Mouse (Mus musculus) limb, embryonic 14.5 days (tissue): Measurements from ENCODE around the gene Atp1a3. TPM values are rescaled to one million over a fixed set of nuclear protein-coding genes. Genes with fewer than 3 reads are reported as not detected.

Source experiments
- ATAC-seq: fragments of 200-750 bp; cut with Nextera tagmentation; 2 replicates; pipeline ENCODE4 v1.8.0; 2017; ENCODE audit warnings: low read depth, moderate number of reproducible peaks, moderate TSS enrichment; ENCODE audit not compliant: low FRiP score
- DNase-seq: peaks from one replicate; pipeline ENCODE4 v3.0.0-alpha.2; 2015; ENCODE audit warnings: low spot score
- H3K27ac ChIP-seq: fragments of 300-500 bp; sonication (generic); replicated peaks from 2 replicates; pipeline ENCODE4 v1.5.1; 2014; ENCODE audit warnings: low read depth, mild to moderate bottlenecking, low read length, moderate library complexity, mixed read lengths
- H3K27me3 ChIP-seq: fragments of 300-500 bp; sonication (generic); 2 replicates; pipeline ENCODE4 v1.6.1; 2014; ENCODE audit warnings: low read length, mixed read lengths; ENCODE audit not compliant: control insufficient read depth, insufficient read depth
- H3K36me3 ChIP-seq: fragments of 300-500 bp; sonication (generic); 2 replicates; pipeline ENCODE4 v1.6.1; 2014; ENCODE audit warnings: mild to moderate bottlenecking, low read length, moderate library complexity, mixed read lengths; ENCODE audit not compliant: control insufficient read depth, insufficient read depth
- H3K4me1 ChIP-seq: fragments of 300-500 bp; sonication (generic); 2 replicates; pipeline ENCODE4 v1.6.1; 2014; ENCODE audit warnings: antibody characterized with exemption, low read length, mixed read lengths; ENCODE audit not compliant: control insufficient read depth, insufficient read depth
- H3K4me2 ChIP-seq: fragments of 300-500 bp; sonication (generic); replicated peaks from 2 replicates; pipeline ENCODE4 v1.6.1; 2014; ENCODE audit warnings: low read depth, mild to moderate bottlenecking, low read length, moderate library complexity; ENCODE audit not compliant: severe bottlenecking
- H3K4me3 ChIP-seq: fragments of 300-500 bp; sonication (generic); replicated peaks from 2 replicates; pipeline ENCODE4 v1.5.1; 2014; ENCODE audit warnings: low read length
- H3K9ac ChIP-seq: fragments of 300-500 bp; sonication (generic); 2 replicates; pipeline ENCODE4 v1.6.1; 2014; ENCODE audit warnings: mild to moderate bottlenecking, low read depth, low read length, moderate library complexity; ENCODE audit not compliant: severe bottlenecking
- H3K9me3 ChIP-seq: fragments of 300-500 bp; sonication (generic); 2 replicates; pipeline ENCODE4 v1.6.1; 2016; ENCODE audit warnings: low read length; ENCODE audit not compliant: control insufficient read depth
- POLR2A ChIP-seq: fragments of 200-500 bp; IDR thresholded peaks from 2 replicates; pipeline ENCODE4 v1.8.0; 2012; ENCODE audit warnings: inconsistent platforms, mild to moderate bottlenecking, moderate library complexity, borderline replicate concordance; ENCODE audit not compliant: insufficient read depth, insufficient read length; ENCODE audit errors: extremely low read depth
- WGBS: fragments of 180-500 bp; shearing (Covaris S2); extraction: QIAGEN DNeasy Blood & Tissue Kit; methylation state at CpG from one replicate; pipeline ENCODE4 v1.1.7; 2014; 5-methylcytosine and 5-hydroxymethylcytosine counted together
- polyA plus RNA-seq, 2 experiments: library from polyadenylated mRNA; depleted of rRNA in 1 of 2; stranded (reverse) in 1 of 2; unstranded in 1 of 2; fragments of >200 nt; fragmentation: Nextera tagmentation in 1 of 2; extraction: Ambion mirVana in 1 of 2; gene quantifications; 2 replicates each; pipeline versions ENCODE4 v1.2.1 to v1.2.3; 2012 to 2014

The Atp1a3 gene
- polyA plus RNA-seq, 2 experiments = 0.69 to 0.84 TPM

DNA sequence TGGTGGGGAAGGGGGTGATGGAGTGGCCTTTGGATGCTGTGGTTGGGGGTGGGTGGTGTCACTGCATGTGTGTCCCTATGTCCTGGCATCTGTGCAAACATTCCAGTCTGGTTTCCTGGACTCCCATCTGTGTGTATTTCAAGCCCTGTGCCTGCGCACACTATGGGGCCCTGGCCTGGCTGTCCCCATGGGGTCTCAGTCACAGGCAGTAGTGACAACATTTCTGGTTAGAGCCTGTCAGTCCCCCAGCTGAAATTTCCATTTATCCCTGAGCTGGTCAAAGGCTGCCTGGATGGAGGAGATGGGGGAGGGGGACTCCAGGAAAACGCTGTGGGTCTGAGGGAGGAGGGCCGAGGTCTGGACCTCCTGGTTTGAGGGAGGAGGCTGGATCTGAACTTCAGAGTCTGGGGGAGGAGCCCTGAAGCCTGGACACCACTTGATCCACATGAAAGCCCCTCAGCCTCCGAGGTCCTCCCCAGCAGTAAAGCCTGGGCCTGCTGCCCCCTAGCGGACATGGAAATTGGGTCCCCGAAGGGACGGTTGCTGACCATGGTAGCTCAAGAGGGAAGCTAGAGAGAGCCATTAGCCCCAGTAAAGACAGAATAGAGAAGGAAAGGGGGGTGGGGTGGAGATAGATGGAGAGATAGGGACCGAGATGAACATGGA is 55.7 kb downstream of the Atp1a3 start:
- Histone ChIP-seq H3K4me1 (no peaks in the 10 kb centered on the region; the same call in 1 of the 2 replicates), H3K4me3 (no peak overlapping the region), H3K27ac (no peak overlapping the region), H3K9ac (no peak overlapping the region), H3K27me3 (peaks cover 98% of the 10 kb centered on the region), H3K36me3 (no peaks in the 10 kb centered on the region), H3K9me3 (no peaks in the 10 kb centered on the region), H3K4me2 (no peak overlapping the region)
- DNase-seq (peak; percentile 45), ATAC-seq (peak; percentile 62)
- no peak for TF ChIP-seq POLR2A
- 2% methylated on average over 8 of the region's 8 CpGs for WGBS

DNA sequence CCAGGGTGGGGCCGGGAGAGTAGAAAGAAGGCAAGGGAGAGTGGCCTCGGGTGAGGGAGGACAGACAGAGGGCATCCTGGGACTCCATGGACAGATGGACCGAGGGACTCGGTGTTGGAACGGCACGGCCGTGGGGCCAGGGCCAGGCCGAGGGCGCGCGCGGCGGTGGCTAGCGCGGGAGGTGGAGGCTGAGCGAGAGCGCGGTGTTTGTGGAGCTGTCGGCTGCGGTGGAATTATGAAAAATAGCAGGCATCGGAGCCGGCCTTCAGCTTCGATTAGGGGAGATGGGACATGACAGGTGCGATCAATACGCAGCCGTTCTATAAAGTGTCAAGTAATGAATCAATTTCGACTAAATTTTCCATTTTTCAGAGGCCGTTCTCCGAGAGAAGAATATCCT is 57.0 kb downstream of the Atp1a3 start:
- no peak overlapping the region for H3K27ac ChIP-seq
- ATAC-seq = no peak

DNA sequence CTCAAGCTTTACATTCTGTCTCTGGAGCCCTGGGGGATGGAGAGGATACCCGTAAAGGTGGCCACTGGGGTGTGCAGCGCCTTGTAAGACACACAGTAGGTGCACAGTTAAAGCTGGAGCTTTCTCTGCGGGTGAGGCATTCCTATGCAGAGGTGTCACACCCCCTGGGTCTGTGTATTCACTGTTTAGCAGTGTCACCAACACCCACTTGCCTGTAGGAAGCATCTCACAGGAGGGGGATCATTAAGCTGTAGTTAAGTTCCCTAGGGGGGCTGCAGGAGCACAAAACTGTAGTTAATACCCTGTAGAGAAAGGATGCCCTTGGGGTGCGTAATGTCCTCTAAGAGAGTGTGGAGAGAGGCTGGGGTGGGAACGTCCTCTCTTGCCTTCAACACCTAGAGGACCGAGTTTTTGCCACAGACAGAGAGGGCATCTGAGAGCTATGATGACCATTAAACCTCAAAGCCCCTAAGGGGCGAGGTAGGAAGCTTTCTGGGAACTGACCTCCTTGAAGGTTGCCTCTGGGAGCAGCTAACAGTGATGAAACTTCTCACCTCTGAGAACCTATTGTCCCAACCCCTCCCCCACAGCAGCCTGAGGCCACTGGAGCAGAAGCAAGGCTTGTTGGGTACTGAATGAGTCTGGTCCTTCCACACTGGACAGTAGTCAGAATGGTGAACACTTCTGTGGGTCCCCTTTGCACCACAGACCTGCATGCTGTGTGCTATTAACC is 58.3 kb downstream of the Atp1a3 start:
- no peak overlapping the region for H3K4me2 ChIP-seq
- no peaks in the 10 kb centered on the region for H3K9me3 ChIP-seq
- H3K27me3 ChIP-seq = peaks cover 98% of the 10 kb centered on the region
- H3K27ac ChIP-seq = no peak overlapping the region
- H3K4me3 ChIP-seq = no peak overlapping the region
- DNase-seq (no peak), ATAC-seq (no peak)
- no peaks in the 10 kb centered on the region for H3K36me3 ChIP-seq
- TF ChIP-seq POLR2A = no peak
- no peak overlapping the region for H3K9ac ChIP-seq
- WGBS = 3% methylated on average over 7 of the region's 7 CpGs
- 0 out of 2 replicates have a peak, but pooled peaks cover 2% of the 10 kb centered on the region for H3K4me1 ChIP-seq

More for the DNA sequence above, 57.0 kb downstream of the Atp1a3 start:
- Histone ChIP-seq H3K4me1 (0 out of 2 replicates have a peak, but pooled peaks cover 2% of the 10 kb centered on the region), H3K4me3 (no peak overlapping the region), H3K36me3 (no peaks in the 10 kb centered on the region), H3K9me3 (no peaks in the 10 kb centered on the region), H3K4me2 (no peak overlapping the region), H3K9ac (no peak overlapping the region), H3K27me3 (peaks cover 98% of the 10 kb centered on the region)
- WGBS = 2% methylated on average over 29 of the region's 29 CpGs
- no peak for DNase-seq
- no peak for TF ChIP-seq POLR2A

DNA sequence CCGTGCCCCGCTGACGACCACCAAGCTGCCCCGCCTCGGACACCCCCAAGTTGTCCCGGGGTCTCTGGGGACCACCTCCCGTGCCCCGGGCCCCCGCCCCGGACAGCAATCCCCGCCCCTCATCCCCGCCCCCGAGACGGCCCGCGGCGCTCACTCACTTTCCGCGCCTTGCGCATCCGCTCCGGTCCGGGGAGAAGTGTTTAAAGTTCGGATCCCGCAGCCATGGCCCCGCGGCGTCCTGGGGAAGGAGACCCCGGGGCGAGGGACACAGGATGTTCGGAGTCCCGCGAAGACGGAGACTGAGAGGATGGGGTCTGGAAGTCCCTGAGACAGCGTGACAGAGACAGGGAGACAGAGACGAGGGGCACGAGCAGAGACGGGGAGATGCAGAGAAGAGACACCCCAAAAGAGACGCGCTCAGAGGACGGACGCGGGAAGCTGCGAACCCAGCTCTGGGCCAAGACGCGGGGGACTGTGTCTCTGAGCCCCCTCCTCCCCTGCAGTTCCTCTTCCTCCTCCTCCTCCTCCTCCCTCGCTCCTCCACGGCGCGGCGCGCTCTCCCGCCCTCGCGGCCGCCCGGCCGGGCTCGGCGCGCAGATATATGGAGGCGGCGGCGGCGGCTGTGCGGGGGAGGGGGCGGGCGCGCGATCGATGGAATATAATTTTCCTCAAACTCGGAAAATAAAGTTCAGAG is 61.4 kb downstream of the Atp1a3 start, which contains the start of gene Gm4881:
TSS of gene Gm4881 (minus strand) at position 238 of the 694 bp plus-strand sequence.
- H3K36me3 ChIP-seq = no peaks in the 10 kb centered on the region
- H3K9me3 ChIP-seq = no peaks in the 10 kb centered on the region
- peak within 1 kb of the TSS; percentile 52 for H3K9ac ChIP-seq
- 0 out of 2 replicates have a peak, but pooled peaks cover 2% of the 10 kb centered on the region for H3K4me1 ChIP-seq
- H3K27me3 ChIP-seq = peaks cover 89% of the 10 kb centered on the region
- 2% methylated on average over 65 of the region's 72 CpGs for WGBS
- ATAC-seq = no peak
- no peak for TF ChIP-seq POLR2A
- H3K4me3 ChIP-seq = peak within 1 kb of the TSS; percentile 41
- no peak within 1 kb of the TSS for H3K27ac ChIP-seq
- peak within 1 kb of the TSS; percentile 70 for H3K4me2 ChIP-seq
- no peak for DNase-seq

DNA sequence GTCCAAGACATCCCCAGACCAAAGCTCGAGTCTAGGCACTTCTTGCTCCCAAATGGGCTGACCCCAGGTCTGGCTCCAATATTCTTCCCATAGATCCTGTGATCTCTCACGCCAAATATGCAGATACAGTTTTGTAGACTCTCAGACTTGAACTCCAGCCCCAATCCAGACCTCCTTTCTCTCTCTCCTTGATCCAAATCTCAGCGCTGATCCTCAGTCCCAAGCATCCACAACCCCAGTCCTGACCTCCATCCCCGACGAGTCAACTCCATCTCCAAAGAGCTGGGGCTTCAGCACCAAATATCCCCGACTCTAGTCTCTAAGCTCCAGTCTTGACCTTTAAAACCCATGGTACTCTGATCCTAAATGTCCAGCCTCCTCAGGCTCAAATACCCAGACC is 62.1 kb downstream of the Atp1a3 start:
- 5% methylated on average over 6 of the region's 6 CpGs for WGBS
- no peak overlapping the region for H3K4me2 ChIP-seq
- ATAC-seq = no peak

More for the DNA sequence above, 62.1 kb downstream of the Atp1a3 start:
- 0 out of 2 replicates have a peak, but pooled peaks cover 2% of the 10 kb centered on the region for H3K4me1 ChIP-seq
- no peak overlapping the region for H3K4me3 ChIP-seq
- H3K27ac ChIP-seq = no peak overlapping the region
- peaks cover 85% of the 10 kb centered on the region for H3K27me3 ChIP-seq
- no peaks in the 10 kb centered on the region for H3K9me3 ChIP-seq
- TF ChIP-seq POLR2A = no peak
- H3K9ac ChIP-seq = no peak overlapping the region
- DNase-seq = no peak
- H3K36me3 ChIP-seq = no peaks in the 10 kb centered on the region
